Mouse (Mus musculus): ENCODE results near the gene Gpc6.

Gpc6 gene

DNA sequence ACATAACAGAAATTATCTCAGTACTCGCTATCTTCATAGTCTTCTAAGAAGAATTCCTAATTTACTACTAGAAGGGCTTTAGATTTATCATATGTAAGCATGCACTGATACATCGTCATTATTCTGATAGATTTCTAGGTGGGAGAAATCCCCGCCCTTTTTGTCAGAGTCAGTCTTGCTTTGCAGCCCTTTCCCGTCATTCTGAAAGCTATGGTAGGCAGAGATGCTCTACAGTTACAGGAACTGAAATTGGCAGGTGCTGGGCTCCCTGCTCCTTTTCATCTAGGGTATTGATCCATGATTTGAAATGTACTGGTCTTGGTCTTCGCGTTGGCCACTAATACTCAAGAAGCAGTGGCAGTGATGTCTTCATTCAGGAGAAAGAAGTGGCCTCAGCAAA, 22.3 kb downstream of the Gpc6 start:
- DNase-seq (ENCODE audit: extremely low read depth, low read depth, low spot score): no peak

DNA sequence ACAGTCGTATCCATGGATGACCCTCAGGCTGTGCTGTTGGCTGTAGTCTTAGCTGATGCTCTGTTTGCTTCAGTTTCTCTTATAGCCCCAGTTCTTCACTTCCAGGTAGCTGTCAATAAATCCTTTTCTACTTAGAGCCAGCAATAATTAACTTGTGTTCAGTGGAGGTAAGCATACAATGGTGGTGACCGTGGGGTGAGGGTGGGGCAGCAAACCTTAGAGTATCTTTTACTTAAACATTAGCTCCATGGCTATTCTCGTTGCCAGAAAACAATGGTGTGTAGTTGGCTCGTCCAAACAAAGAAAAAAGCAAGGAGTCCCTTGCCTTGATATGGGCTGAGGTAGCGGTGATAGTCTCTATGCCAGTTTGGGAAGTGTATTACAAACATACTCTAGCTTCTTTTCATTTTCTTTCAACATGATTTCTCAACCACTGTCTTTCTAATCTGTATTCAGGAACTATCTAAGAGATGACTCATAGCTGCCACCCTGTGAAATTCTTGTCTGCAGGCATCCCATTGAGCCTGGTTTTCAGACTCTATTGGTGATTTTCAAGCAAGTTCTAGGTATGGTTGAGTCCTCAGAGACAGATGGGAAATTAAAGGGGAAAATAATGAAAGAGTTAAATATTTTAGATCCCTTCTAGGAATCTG, 22.9 kb downstream of the Gpc6 start:
- no peak for DNase-seq (ENCODE audit: extremely low read depth, low read depth, low spot score)

DNA sequence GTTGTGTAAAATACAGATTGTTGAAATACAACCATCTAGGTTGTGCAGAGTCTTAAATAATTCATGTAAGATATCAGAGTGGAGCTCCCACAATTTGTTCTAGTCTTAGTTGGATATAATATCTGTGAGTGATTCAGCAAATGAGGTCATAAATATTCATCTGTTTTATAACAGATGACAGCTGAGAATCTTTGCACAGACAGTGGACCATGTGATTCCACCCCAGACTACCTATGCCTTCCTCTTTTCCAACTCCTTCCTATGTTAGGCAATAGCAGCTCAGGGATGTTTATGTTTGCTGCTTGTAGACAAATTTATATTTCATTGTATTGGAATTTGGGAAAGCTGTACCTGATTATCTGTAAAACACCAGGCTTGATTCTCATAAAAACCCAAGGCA, 32.0 kb downstream of the Gpc6 start:
- DNase-seq (ENCODE audit: extremely low read depth, low read depth, low spot score): no peak

DNA sequence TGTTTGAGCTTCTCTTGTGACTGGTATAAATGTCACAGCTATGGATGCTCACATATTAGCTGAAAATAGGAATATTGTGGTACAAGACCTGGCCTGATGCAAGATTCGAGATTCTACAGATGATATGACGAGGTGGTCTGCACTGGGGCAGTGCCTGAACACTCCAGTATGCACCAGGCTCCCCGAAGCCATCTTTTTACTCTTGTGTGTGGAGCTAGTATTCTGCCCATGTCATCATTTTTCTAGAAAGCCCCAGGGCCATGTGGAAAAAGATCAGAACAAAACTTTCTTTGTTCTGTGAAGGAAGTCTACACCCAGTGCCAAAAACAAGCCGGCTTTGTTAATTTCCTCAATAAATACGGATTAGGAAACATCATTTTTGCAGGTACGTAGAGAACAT, 39.7 kb downstream of the Gpc6 start:
- DNase-seq (ENCODE audit: extremely low read depth, low read depth, low spot score): no peak

DNA sequence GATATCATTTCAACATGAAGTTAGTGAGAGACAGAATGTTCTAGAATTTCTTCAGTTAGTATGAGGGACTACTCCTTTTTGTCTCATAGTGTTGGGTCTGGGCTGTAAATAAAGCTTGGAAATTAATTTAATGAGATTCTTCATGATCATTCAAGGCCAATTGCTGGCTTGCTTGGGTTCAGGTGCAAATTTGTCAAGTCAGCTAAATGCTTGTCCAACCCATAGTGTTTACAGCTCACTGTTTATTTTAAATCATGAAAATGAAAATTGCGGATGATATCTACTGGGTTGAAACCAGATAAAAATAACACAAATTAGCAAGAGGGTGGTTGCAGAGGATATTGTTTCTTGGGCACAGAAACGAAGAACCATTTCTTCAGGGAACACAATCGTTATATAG, 49.6 kb downstream of the Gpc6 start:
- no peak for DNase-seq (ENCODE audit: extremely low read depth, low read depth, low spot score)

DNA sequence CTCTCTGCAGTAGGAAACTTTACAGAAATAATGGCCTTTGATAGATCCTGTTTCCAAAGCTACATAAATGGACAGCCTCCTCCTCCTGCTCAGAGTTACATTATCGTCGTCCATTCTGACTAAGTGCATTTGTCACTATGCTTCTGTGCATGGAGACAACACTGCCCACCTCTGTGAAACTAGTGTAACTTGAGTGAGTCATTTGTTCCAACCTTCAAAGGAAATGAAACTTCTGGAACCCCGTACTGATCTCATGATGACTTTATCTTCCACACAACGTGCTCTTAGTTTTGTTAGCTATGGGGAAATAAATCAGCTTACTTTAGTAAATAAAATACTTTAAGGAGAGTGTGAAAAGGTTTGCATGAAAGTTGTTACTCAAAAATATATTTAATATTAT, 50.1 kb downstream of the Gpc6 start:
- no peak for DNase-seq (ENCODE audit: extremely low read depth, low read depth, low spot score)

DNA sequence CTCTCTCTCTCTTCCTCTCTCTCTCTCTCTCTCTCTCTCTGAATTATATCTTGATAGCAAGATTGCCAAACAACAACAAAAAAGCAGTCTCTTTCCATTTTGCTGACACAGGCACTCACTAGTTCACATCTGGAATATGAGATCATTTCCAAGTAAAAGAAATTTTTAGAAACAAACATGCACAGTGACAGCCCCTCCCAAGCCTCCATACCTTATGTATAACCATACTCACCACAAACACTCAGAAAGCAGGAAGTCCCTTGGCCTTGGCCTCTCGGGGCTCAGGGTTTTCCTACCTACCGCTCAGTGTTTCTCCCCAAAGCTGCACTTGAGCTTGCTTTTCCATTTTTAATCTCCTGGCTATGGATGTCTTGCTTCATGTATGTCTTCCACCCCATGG, 52.1 kb downstream of the Gpc6 start:
- DNase-seq (ENCODE audit: extremely low read depth, low read depth, low spot score): no peak

DNA sequence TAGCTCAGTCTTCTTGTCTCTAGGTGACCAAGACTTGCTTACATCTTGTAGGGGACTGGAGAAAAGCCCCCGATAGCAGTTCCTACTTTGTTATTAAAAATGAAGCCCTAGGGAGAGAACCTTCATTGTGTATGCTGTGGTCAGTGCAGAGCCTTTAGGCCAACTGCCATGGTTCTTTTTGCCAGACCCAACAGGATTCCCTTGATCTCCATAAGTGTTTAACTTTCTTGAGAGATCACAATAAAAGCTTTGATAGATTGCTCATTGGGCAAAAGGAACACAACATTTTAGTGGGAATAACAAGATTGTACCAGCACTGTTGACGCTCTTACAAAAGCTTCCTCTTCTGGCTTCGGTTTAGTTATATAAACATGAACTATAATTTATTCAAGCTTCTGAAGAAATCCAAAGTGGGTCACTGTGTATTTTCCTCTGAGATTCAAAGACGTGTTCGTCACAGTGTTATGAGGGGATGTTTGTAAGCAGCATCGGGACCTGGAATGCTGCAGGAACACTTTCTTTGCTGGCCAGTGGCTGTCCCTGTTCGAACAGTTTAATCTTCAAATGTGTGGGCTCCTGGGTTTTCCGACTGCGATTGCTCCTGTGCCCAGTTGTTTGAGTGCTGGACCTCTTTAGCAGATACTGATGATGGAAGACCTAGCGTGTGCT, 54.7 kb downstream of the Gpc6 start:
- no peak for DNase-seq (ENCODE audit: extremely low read depth, low read depth, low spot score)

DNA sequence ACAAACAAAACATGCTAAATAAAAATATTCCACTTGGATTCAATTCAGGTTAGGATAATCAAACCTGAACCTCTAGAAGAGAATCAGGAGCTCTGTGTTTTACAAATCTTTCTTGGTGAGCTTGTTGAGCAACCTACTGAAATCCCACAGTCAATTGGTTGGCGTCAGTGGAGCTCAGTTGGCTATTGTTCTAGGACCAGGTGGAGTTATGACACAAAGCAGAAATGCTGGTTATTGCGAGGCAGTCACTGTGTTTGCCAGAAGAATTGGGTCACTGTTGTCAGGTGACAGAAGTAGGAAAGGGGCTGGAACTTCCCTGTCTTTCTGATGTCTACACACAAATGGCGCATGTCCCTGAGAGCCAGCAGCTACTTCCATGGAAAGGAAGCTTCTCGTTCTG, 56.6 kb downstream of the Gpc6 start:
- peak; percentile 70 for DNase-seq (ENCODE audit: extremely low read depth, low read depth, low spot score)

DNA sequence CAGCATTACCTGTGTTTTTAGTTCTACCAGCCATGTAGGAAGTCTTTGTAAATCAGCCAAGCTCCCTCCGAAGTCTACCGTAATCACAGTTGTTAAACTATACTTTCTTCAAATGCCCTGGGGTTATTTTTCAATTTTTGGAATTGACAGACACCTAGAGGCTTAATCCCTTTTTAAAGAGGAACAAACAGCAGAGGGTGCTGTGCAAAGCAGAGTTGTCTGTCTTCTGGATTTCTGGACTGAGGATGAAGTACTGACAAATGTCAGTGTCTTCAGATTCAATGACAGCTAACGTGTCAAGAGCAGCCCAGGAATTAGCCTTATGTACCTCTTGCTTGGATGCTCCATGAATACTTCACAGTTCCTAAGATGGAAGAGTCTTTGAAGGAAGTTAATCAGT, 62.2 kb downstream of the Gpc6 start:
- DNase-seq (ENCODE audit: extremely low read depth, low read depth, low spot score): no peak

DNA sequence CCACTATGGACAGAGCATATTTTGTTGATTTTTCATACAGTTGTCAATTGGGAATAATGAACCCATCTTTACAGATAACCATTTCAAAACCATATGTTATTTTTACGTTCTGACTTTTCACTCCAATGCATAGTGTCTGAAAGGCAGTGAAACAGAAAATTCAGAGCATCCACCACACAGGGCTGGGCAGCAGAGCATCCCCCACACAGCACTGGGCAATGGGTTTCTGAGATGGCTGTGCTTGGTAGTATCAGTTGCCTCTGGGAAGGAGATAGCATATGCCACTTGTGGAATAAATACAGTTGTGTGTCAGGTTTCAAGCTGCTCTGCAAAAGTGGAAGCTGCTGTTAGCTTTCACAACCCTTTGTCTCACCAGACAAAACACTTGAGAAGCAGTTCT, 75.3 kb downstream of the Gpc6 start:
- no peak for DNase-seq (ENCODE audit: extremely low read depth, low read depth, low spot score)

DNA sequence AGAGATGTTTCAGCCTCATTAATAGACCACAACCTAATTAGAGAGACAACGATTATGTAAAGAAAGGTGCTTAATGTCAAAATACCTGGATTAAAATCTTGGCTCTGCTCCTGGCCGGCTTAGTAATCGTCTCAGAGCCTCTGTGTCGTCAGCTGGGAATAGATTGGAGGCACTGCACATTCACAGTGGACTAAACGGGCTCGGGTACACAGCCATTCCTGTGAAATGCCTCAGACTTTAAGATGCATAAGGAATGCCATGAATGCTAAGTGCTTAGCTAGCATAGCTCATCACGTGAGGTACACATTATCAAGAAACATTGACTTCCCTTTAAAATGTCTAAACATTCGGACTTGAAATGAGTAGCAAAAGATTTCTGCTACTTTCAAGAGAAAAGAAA, 77.2 kb downstream of the Gpc6 start:
- no peak for DNase-seq (ENCODE audit: extremely low read depth, low read depth, low spot score)

DNA sequence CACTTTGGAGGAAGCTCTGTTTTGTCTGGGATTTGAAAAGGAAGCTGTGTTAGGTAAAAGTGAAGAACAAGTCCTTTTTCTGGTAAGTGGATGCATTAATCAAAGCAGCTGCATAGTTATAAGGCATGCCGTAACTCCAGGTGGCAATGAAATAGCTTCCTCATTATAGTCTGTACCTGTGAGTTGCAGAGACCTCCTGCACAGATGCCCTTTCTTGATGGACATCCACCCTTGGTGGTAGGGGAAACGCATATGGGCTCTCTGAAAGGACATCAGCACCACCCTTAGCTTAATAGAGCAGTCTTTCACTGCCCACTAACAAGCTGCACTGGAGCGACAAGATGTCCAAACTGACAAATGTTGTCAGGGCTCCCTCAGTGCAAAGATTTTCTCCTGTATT, 83.7 kb downstream of the Gpc6 start:
- no peak for DNase-seq (ENCODE audit: extremely low read depth, low read depth, low spot score)

DNA sequence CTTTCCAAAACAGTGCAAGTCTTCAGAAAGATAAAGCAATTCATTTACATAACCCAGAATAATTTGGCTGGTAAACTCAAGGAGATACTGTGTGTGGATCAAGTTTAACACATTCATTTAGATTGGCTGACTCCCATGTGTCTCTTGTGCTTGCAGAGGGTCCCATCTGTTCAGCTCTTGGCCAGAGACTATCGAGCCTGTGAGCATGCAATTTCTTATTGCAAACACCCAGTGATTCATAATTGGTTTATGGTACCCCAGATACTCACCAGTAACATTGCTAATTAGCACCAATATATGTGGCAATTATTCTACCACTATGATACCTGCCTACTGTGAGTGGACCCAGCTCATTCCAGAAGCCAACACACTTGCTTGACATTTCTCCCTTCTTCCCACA, 87.9 kb downstream of the Gpc6 start:
- DNase-seq (ENCODE audit: extremely low read depth, low read depth, low spot score): no peak

DNA sequence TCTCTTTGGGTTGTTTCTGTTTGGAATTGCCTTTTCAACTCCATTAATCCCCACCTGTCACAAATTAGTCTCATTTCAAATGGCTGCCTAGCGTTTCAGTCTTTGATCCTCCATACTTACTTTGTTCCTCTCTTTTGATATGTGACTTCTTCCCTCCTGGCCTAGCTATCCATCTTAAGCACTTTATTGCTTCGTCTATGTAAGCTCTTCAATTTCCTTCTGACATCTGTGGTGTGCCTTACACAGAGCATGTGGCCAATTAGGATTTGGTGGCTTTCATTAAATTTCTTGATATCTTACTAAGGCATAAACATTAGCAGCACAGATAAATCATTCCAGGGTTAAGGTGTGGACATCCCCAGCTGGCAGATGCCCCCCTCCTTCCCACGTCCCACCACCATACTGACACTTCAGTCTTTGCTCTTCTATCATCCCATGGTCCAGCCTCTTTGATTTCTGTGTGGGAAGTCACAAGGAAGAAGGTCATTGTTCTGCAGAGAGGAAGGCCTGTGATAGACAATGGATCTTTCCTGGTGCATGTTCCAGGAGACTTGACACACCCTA, 88.5 kb downstream of the Gpc6 start:
- DNase-seq (ENCODE audit: extremely low read depth, low read depth, low spot score): no peak

DNA sequence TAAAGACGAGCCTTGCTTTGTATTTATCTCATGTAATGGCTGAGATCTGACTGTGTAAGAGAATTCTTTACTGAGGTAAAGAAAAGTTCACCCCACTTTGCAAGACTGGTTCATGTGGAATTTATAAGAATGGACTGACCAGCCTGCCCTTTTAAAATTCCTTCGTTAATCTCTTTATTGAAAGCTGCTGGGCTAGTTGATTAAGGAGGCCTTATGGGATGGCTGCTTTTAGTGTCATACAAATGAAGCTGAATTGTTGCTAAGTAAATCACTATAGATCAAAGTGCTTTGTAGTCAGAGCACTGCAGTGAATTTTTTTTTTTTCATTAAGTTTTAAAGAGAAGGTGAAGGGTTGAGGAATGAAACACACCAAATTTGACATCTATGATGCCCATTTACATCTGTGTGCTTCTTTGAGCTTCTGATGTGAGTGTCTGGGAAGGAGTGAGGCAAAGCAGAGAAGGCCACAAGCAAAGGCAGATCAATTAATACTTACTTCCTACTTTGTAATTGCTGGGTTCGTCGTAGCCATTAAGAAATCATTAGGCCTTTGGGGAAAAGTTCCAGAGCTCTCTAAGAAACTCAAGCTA, 90.3 kb downstream of the Gpc6 start:
- DNase-seq (ENCODE audit: extremely low read depth, low read depth, low spot score): no peak

DNA sequence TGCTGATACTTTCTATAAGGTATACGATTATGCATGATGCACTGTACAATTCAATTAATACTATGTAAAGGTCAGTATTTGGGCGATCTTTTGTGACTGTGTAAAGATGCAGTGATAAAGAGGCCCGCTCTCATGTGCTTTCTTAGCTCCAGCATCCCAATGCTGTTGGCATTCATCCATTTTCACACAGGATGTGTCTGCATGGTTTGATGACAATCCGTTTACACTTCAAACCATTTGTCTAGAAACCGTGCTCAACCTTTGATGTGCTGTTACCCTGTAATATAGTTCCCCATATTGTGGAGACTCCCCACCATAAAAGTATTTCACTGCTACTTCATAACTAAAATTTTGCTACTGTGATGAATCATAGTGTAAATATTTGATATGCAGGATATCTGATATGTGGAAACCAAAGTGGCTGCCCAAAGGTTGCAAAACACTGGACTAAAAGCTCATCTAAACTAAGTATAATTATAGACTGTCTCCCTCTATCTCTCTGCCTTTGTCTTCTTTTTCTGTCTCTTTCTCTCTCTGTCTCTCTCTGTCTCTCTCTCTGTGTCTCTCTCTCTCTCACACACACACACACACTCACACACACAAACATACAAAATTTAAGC, 97.2 kb downstream of the Gpc6 start:
- DNase-seq (ENCODE audit: extremely low read depth, low read depth, low spot score): no peak

DNA sequence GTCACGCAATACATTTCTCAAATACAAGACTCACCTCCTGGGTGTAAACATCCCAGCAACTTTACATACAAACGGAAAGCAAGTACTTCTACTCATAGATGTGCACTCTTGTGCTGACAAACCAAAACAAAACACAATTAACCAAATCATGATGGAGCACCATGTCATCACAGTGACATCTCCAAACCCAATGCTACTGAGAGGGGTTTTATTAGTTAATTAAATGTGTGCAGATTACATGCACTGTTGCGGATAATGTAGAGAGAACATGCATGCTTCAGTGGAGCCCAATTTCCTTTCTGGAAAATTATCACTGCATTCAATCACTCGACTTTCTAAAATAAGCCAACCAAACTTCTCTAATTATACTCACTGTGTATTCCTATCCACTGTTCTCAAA, 109.0 kb downstream of the Gpc6 start:
- DNase-seq (ENCODE audit: extremely low read depth, low read depth, low spot score): no peak

DNA sequence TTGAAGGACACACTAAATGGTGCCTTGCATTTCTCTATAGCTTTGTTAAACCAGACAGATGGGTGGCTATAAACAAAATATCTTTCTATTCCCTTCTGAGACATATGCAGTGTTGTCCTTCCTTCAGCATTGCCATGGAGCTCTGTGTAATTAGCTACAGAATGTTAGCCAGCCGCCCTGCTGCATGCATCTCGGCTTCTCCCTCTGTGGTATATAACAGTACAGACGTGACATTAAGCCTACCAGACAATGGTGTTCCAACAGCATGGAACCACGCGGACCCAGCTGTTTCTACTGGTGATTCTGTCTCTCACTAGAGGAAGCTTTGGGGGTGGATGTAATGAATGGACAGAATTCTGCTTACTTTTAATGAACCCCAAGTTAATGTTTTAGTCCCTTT, 115.9 kb downstream of the Gpc6 start:
- DNase-seq (ENCODE audit: extremely low read depth, low read depth, low spot score): no peak

DNA sequence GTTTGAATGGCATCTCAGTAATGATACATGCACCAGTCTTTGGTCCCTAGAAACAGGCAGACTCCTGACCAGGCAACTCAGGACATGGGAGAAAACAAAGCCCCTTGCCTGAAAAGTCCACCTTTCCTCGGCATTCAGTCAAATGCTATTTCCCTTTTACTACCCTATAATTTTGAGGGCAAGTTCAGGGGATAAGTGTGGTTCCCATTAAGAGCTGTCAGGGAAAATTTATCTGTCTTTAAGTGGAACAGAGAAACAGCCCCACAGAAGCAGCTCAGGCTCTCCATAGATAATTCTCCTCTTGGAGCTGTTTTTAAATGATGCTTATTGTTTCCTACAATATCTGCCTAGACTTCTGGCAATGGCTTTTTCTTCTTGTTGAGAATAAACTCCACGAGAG, 123.8 kb downstream of the Gpc6 start:
- DNase-seq (ENCODE audit: extremely low read depth, low read depth, low spot score): no peak

DNA sequence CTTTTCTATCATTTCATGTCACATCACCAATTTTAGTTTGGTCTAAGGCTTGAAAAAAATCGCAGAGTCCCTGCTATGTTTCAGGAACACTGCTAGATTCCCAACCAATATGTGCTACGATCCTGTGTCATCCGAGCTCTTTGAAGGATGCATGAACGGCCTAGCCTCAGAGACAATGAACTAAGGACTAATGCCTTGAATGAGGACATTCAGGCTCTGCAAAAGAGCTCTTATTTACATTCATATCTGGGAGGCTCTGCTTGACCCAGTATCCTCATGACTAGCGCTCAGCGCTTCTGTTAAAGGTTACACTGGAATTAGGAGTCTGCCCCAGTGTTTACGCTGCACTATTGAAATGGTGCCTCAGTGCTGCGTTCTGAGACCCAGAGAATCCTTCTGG, 125.8 kb downstream of the Gpc6 start:
- DNase-seq (ENCODE audit: extremely low read depth, low read depth, low spot score): no peak

DNA sequence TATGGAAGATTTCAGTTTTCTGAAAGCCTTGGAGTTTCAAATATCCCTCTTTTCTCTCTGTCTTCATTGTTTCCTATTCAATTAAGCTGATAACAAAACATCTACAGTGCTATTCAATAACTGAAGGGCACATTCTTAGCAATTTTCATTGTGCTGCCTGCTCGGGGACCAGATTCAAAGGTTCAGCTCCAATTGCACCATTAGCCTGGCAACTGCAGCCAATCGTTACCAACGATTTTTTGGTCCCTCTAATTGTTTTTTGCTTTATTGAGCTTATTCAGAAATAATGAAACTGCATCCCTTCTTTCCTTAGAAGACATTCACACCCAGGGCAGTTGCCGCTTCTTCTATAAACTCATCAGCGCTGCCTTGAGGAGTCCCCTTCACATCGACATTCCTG, 128.2 kb downstream of the Gpc6 start:
- DNase-seq (ENCODE audit: extremely low read depth, low read depth, low spot score): no peak

All from fat pad, adult 2 months (tissue).